Mouse (Mus musculus) embryonic stem cell, embryonic (primary cell): ENCODE results near the gene Rdx.
"Not testable (repeated sequence)": the region's sequence is repeated elsewhere in the genome, so short reads cannot be mapped to it uniquely, and the experiment has no call there.

Experiments
- CTCF ChIA-PET, 4 experiments: fragments of 300-600 bp in 2 of 4; fragments of 350-600 bp in 2 of 4; sonication (Branson Sonifier 250); formaldehyde crosslinking; loops; one replicate each; lab custom pipeline; 2022; ENCODE audit warnings: inconsistent platforms in 2 of 4; lab: Charles Lee
- POLR2A ChIA-PET, 4 experiments: fragments of 300-600 bp in 2 of 4; fragments of 350-600 bp in 2 of 4; sonication (Branson Sonifier 250); formaldehyde crosslinking; loops; one replicate each; lab custom pipeline; 2022; ENCODE audit warnings: antibody characterized with exemption in 4 of 4, inconsistent platforms in 1 of 4; lab: Charles Lee

Gene Rdx

GRCm38 (mm10) chr9:52047821-52048649, 1.1 kb downstream of the Rdx start:
- POLR2A ChIA-PET: interaction anchor here (0.5 to 6.5 kb wide), 38 partner anchors 9 to 1615 kb away, joined by 3 to 55 read pairs (median 4); partner anchors contain the start of genes Fdx1 (in 1 of the 4) and Zc3h12c (in 1 of the 4)
- CTCF ChIA-PET: interaction anchor here in 3 of 4 experiments (0.6 to 1.4 kb wide), 4 partner anchors 51 to 1377 kb away, joined by 3 read pairs; no protein-coding TSS in a partner anchor

GRCm38 (mm10) chr9:52048650-52049081, 1.7 kb downstream of the Rdx start:
- ChIA-PET CTCF (interaction anchor here in 1 of 4 experiments (1.4 kb wide), 1 partner anchor 50 kb away, joined by 3 read pairs; no protein-coding TSS in a partner anchor), POLR2A (interaction anchor here in 3 of 4 experiments (1.0 to 6.5 kb wide), 16 partner anchors 9 to 1281 kb away, joined by 3 to 55 read pairs (median 7); partner anchors contain the start of gene Fdx1 (in 1 of the 3))

GRCm38 (mm10) chr9:52049605-52050004, 2.6 kb downstream of the Rdx start:
- POLR2A ChIA-PET: interaction anchor here in 3 of 4 experiments (0.6 to 6.5 kb wide), 15 partner anchors 9 to 240 kb away, joined by 3 to 55 read pairs (median 3); no protein-coding TSS in a partner anchor
- CTCF ChIA-PET: no interaction called here

- CTCF ChIA-PET: interaction anchor here in 1 of 4 experiments (0.6 kb wide), 1 partner anchor 12 kb away, joined by 3 read pairs; no protein-coding TSS in a partner anchor
- POLR2A ChIA-PET: interaction anchor here in 3 of 4 experiments (0.8 to 6.5 kb wide), 13 partner anchors 8 to 72 kb away, joined by 3 to 55 read pairs (median 4); no protein-coding TSS in a partner anchor
Observed at GRCm38 (mm10) chr9:52050361-52050760, 3.4 kb downstream of the Rdx start.

GRCm38 (mm10) chr9:52052221-52052620, 5.2 kb downstream of the Rdx start:
- ChIA-PET POLR2A (interaction anchor here in 1 of 4 experiments (1.4 to 1.7 kb wide), 3 partner anchors 11 to 115 kb away, joined by 3 to 6 read pairs (median 5); no protein-coding TSS in a partner anchor), CTCF (no interaction called here)

GRCm38 (mm10) chr9:52055313-52055712, 8.3 kb downstream of the Rdx start:
- ChIA-PET CTCF (no interaction called here), POLR2A (no interaction called here)

- POLR2A ChIA-PET: interaction anchor here in 2 of 4 experiments (1.1 to 5.4 kb wide), 6 partner anchors 8 to 18 kb away, joined by 3 to 55 read pairs (median 6); partner anchors contain the start of gene Rdx (in 1 of the 2)
- CTCF ChIA-PET: no interaction called here
Observed at GRCm38 (mm10) chr9:52059788-52060187, 12.8 kb downstream of the Rdx start.

GRCm38 (mm10) chr9:52070052-52070451, 23.1 kb downstream of the Rdx start:
- ChIA-PET CTCF (no interaction called here), POLR2A (interaction anchor here in 2 of 4 experiments (1.0 to 1.7 kb wide), 4 partner anchors 9 to 93 kb away, joined by 3 to 5 read pairs (median 4); no protein-coding TSS in a partner anchor)

GRCm38 (mm10) chr9:52071352-52071751, 24.4 kb downstream of the Rdx start:
- POLR2A ChIA-PET: not testable (repeated sequence)
- CTCF ChIA-PET: interaction anchor here in 1 of 4 experiments (0.6 kb wide), 1 partner anchor 14 kb away, joined by 3 read pairs; no protein-coding TSS in a partner anchor

GRCm38 (mm10) chr9:52072202-52072601, 25.2 kb downstream of the Rdx start:
- POLR2A ChIA-PET: interaction anchor here in 1 of 4 experiments (1.0 to 1.9 kb wide), 2 partner anchors 13 to 63 kb away, joined by 3 to 6 read pairs; no protein-coding TSS in a partner anchor
- CTCF ChIA-PET: no interaction called here

- ChIA-PET CTCF (no interaction called here), POLR2A (interaction anchor here in 2 of 4 experiments (1.2 to 2.2 kb wide), 2 partner anchors 20 to 29 kb away, joined by 3 to 7 read pairs; partner anchors contain the start of gene Rdx (in 1 of the 2))
Observed at GRCm38 (mm10) chr9:52076089-52076488, 29.1 kb downstream of the Rdx start.

GRCm38 (mm10) chr9:52077692-52078091, 30.7 kb downstream of the Rdx start:
- ChIA-PET POLR2A (interaction anchor here in 1 of 4 experiments (0.7 to 1.7 kb wide), 4 partner anchors 12 to 1583 kb away, joined by 3 to 8 read pairs (median 3); no protein-coding TSS in a partner anchor), CTCF (no interaction called here)

GRCm38 (mm10) chr9:52081979-52082378, 35.0 kb downstream of the Rdx start:
- CTCF ChIA-PET: interaction anchor here in 1 of 4 experiments (1.3 kb wide), 1 partner anchor 17 kb away, joined by 3 read pairs; no protein-coding TSS in a partner anchor
- POLR2A ChIA-PET: interaction anchor here in 1 of 4 experiments (0.9 to 1.7 kb wide), 3 partner anchors 11 to 18 kb away, joined by 3 to 4 read pairs (median 3); no protein-coding TSS in a partner anchor

GRCm38 (mm10) chr9:52082414-52082813, 35.4 kb downstream of the Rdx start:
- POLR2A ChIA-PET: interaction anchor here in 1 of 4 experiments (0.9 to 1.7 kb wide), 3 partner anchors 10 to 19 kb away, joined by 3 to 4 read pairs (median 3); no protein-coding TSS in a partner anchor
- CTCF ChIA-PET: interaction anchor here in 1 of 4 experiments (1.3 kb wide), 1 partner anchor 17 kb away, joined by 3 read pairs; no protein-coding TSS in a partner anchor

GRCm38 (mm10) chr9:52091752-52092151, 44.8 kb downstream of the Rdx start:
- ChIA-PET POLR2A (no interaction called here), CTCF (no interaction called here)

- ChIA-PET POLR2A (interaction anchor here in 2 of 4 experiments (1.1 kb wide), 2 partner anchors 11 to 113 kb away, joined by 3 read pairs; no protein-coding TSS in a partner anchor), CTCF (interaction anchor here in 1 of 4 experiments (0.7 kb wide), 1 partner anchor 10 kb away, joined by 4 read pairs; no protein-coding TSS in a partner anchor)
Observed at GRCm38 (mm10) chr9:52092311-52092710, 45.3 kb downstream of the Rdx start.

- CTCF ChIA-PET: interaction anchor here in 1 of 4 experiments (1.1 kb wide), 1 partner anchor 99 kb away, joined by 3 read pairs; no protein-coding TSS in a partner anchor
- POLR2A ChIA-PET: interaction anchor here in 2 of 4 experiments (0.9 to 1.1 kb wide), 3 partner anchors 9 to 114 kb away, joined by 3 read pairs; no protein-coding TSS in a partner anchor
Observed at GRCm38 (mm10) chr9:52093108-52093507, 46.1 kb downstream of the Rdx start.

- POLR2A ChIA-PET: no interaction called here
- CTCF ChIA-PET: interaction anchor here in 1 of 4 experiments (1.1 kb wide), 1 partner anchor 100 kb away, joined by 3 read pairs; no protein-coding TSS in a partner anchor
Observed at GRCm38 (mm10) chr9:52094016-52094415, 47.0 kb downstream of the Rdx start.
